Mouse (Mus musculus) v-Abl transformed pro-B cells (cell line): ENCODE results near the gene Zfp523.

Source experiments
- in situ Hi-C, 2 experiments: fragments of 400-800 bp; cut with MboI; formaldehyde crosslinking; loops; one replicate each; pipeline ENCODE4 v1.15.1; 2025; ENCODE audit not compliant: unreplicated experiment in 2 of 2

Gene Zfp523

GRCm38 (mm10) chr17:28154970-28155369, 22.0 kb upstream of the Zfp523 start:
- in situ Hi-C loops: loop anchor here in 1 of 2 experiments (25.0 kb wide), 1 partner anchor 618 kb away; no protein-coding TSS in a partner anchor

- in situ Hi-C loops: loop anchor here (5.0 to 25.0 kb wide), 5 partner anchors 68 to 623 kb away; partner anchors contain the start of gene Tcp11 (in 1 of the 2)
Observed at GRCm38 (mm10) chr17:28160361-28160760, 16.6 kb upstream of the Zfp523 start.

GRCm38 (mm10) chr17:28161310-28161881, 15.5 kb upstream of the Zfp523 start:
- in situ Hi-C loops: loop anchor here (5.0 to 25.0 kb wide), 5 partner anchors 69 to 624 kb away; partner anchors contain the start of gene Tcp11 (in 1 of the 2)

- in situ Hi-C loops: loop anchor here (5.0 to 25.0 kb wide), 5 partner anchors 71 to 626 kb away; partner anchors contain the start of gene Tcp11 (in 1 of the 2)
Observed at GRCm38 (mm10) chr17:28163666-28164065, 13.3 kb upstream of the Zfp523 start.

- in situ Hi-C loops: loop anchor here in 1 of 2 experiments (25.0 kb wide), 1 partner anchor 633 kb away; no protein-coding TSS in a partner anchor
Observed at GRCm38 (mm10) chr17:28170460-28171305, 6.2 kb upstream of the Zfp523 start.

GRCm38 (mm10) chr17:28172690-28173089, 4.2 kb upstream of the Zfp523 start:
- in situ Hi-C loops: loop anchor here in 1 of 2 experiments (25.0 kb wide), 1 partner anchor 635 kb away; no protein-coding TSS in a partner anchor

GRCm38 (mm10) chr17:28177540-28178046, 664 bp downstream of the Zfp523 start:
- in situ Hi-C loops: no loop called here

- in situ Hi-C loops: no loop called here
Observed at GRCm38 (mm10) chr17:28180331-28180730, 3.4 kb downstream of the Zfp523 start.

- in situ Hi-C loops: no loop called here
Observed at GRCm38 (mm10) chr17:28180783-28181544, 4.0 kb downstream of the Zfp523 start.

GRCm38 (mm10) chr17:28184971-28185638, 8.2 kb downstream of the Zfp523 start:
- in situ Hi-C loops: no loop called here

- in situ Hi-C loops: no loop called here
Observed at GRCm38 (mm10) chr17:28188313-28188712, 11.4 kb downstream of the Zfp523 start.

- in situ Hi-C loops: no loop called here
Observed at GRCm38 (mm10) chr17:28192754-28193153, 15.8 kb downstream of the Zfp523 start.

GRCm38 (mm10) chr17:28193559-28193958, 16.6 kb downstream of the Zfp523 start:
- in situ Hi-C loops: no loop called here

- in situ Hi-C loops: no loop called here
Observed at GRCm38 (mm10) chr17:28195033-28195432, 18.1 kb downstream of the Zfp523 start.

GRCm38 (mm10) chr17:28197646-28198045, 20.7 kb downstream of the Zfp523 start:
- in situ Hi-C loops: no loop called here

GRCm38 (mm10) chr17:28201982-28202381, 25.1 kb downstream of the Zfp523 start:
- in situ Hi-C loops: loop anchor here (5.0 to 25.0 kb wide), 3 partner anchors 165 to 323 kb away; partner anchors contain the start of genes Fkbp5 (in 1 of the 2) and Tulp1 (in 1 of the 2)

- in situ Hi-C loops: loop anchor here (5.0 to 25.0 kb wide), 3 partner anchors 163 to 321 kb away; partner anchors contain the start of genes Fkbp5 (in 1 of the 2) and Tulp1 (in 1 of the 2)
Observed at GRCm38 (mm10) chr17:28204052-28204720, 27.3 kb downstream of the Zfp523 start.

- in situ Hi-C loops: loop anchor here (5.0 to 25.0 kb wide), 4 partner anchors 102 to 319 kb away; partner anchors contain the start of genes Fkbp5 (in 1 of the 2) and Tulp1 (in 1 of the 2)
Observed at GRCm38 (mm10) chr17:28205443-28205842, 28.5 kb downstream of the Zfp523 start.

GRCm38 (mm10) chr17:28207092-28207491, 30.2 kb downstream of the Zfp523 start:
- in situ Hi-C loops: loop anchor here (5.0 to 25.0 kb wide), 4 partner anchors 100 to 318 kb away; partner anchors contain the start of genes Fkbp5 (in 1 of the 2) and Tulp1 (in 1 of the 2)
